Mouse (Mus musculus) hindbrain, embryonic 11.5 days (tissue): ENCODE measurements at regions not wholly inside any gene's neighbourhood (a gene's known extent, or its start where the extent isn't known, plus 50 kb on each side); places are given as distances from the start of the nearest gene placed in this dataset.

Source experiments
- ATAC-seq: fragments of 200-750 bp; cut with Nextera tagmentation; 2 replicates; pipeline ENCODE4 v1.8.0; 2017; ENCODE audit warnings: mild to moderate bottlenecking, moderate TSS enrichment, moderate library complexity; ENCODE audit not compliant: low FRiP score
- DNase-seq: peaks from one replicate; pipeline ENCODE4 v3.0.0-alpha.2; 2015; ENCODE audit warnings: low spot score
- H3K27ac ChIP-seq: fragments of 300-500 bp; sonication (generic); 2 replicates; pipeline ENCODE4 v1.5.1; 2014; ENCODE audit warnings: mild to moderate bottlenecking, low read depth, low read length
- H3K27me3 ChIP-seq: fragments of 300-500 bp; sonication (generic); 2 replicates; pipeline ENCODE4 v1.6.1; 2014; ENCODE audit warnings: mild to moderate bottlenecking, low read length, moderate library complexity, mixed read lengths; ENCODE audit not compliant: control insufficient read depth, insufficient read depth
- H3K36me3 ChIP-seq: fragments of 300-500 bp; sonication (generic); 2 replicates; pipeline ENCODE4 v1.6.1; 2014; ENCODE audit warnings: mild to moderate bottlenecking, low read length, moderate library complexity, mixed read lengths; ENCODE audit not compliant: control insufficient read depth, insufficient read depth
- H3K4me1 ChIP-seq: fragments of 300-500 bp; sonication (generic); replicated peaks from 2 replicates; pipeline ENCODE4 v1.6.1; 2014; ENCODE audit warnings: low read length, mixed read lengths; ENCODE audit not compliant: control insufficient read depth, insufficient read depth
- H3K4me2 ChIP-seq: fragments of 300-500 bp; sonication (generic); replicated peaks from 2 replicates; pipeline ENCODE4 v1.6.1; 2014; ENCODE audit warnings: mild to moderate bottlenecking, low read depth, low read length
- H3K4me3 ChIP-seq: fragments of 300-500 bp; sonication (generic); 2 replicates; pipeline ENCODE4 v1.5.1; 2014; ENCODE audit warnings: low read depth, low read length
- H3K9ac ChIP-seq: fragments of 300-500 bp; sonication (generic); 2 replicates; pipeline ENCODE4 v1.6.1; 2014; ENCODE audit warnings: low read depth, low read length
- H3K9me3 ChIP-seq: fragments of 300-500 bp; sonication (generic); 2 replicates; pipeline ENCODE4 v1.6.1; 2016; ENCODE audit warnings: low read length; ENCODE audit not compliant: control insufficient read depth
- WGBS: fragments of 180-500 bp; shearing (Covaris S2); extraction: QIAGEN DNeasy Blood & Tissue Kit; methylation state at CpG from one replicate; pipeline ENCODE4 v1.1.7; 2014; 5-methylcytosine and 5-hydroxymethylcytosine counted together

GRCm38 (mm10) chr13:29044655-29045054 lies 91.1 kb upstream of the Sox4 start:
- 57% methylated on average over 4 of the region's 4 CpGs for WGBS
- no peaks in the 10 kb centered on the region; the same call in 1 of the 2 replicates for H3K4me1 ChIP-seq
- no peak overlapping the region for H3K27ac ChIP-seq
- H3K9ac ChIP-seq, result no peak overlapping the region
- H3K4me2 ChIP-seq, result no peak overlapping the region
- H3K27me3 ChIP-seq, result no peaks in the 10 kb centered on the region
- no peaks in the 10 kb centered on the region for H3K36me3 ChIP-seq
- no peak overlapping the region for H3K4me3 ChIP-seq
- no peaks in the 10 kb centered on the region for H3K9me3 ChIP-seq
- DNase-seq (no peak), ATAC-seq (no peak)

DNA sequence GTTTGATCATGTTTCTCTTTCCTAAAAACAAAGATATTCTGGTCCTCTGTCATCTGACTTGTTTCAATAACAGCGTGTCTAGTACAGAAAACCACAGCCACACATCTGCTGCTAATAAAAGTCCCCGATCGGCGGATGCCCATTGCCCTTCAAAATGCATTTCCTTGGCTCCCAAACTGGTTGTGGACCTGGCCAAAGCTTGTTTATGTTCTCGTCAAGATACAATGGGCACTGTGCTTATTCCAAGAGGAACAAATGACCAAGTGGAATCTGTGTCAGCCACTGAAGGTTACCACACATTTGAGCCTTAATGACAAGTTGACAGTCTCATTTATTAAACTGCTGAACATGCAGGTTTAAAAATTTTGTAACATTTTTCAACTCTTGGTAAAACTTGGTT lies 86.8 kb upstream of the Sox4 start:
- no peak overlapping the region for H3K4me2 ChIP-seq
- no peak overlapping the region for H3K4me3 ChIP-seq
- ATAC-seq (no peak), DNase-seq (no peak)
- 74% methylated on average over 5 of the region's 5 CpGs for WGBS
- no peak overlapping the region for H3K27ac ChIP-seq
- no peak overlapping the region for H3K9ac ChIP-seq
- no peaks in the 10 kb centered on the region for H3K36me3 ChIP-seq
- no peaks in the 10 kb centered on the region for H3K27me3 ChIP-seq
- no peaks in the 10 kb centered on the region for H3K9me3 ChIP-seq
- H3K4me1 ChIP-seq, result no peaks in the 10 kb centered on the region; the same call in 1 of the 2 replicates

DNA sequence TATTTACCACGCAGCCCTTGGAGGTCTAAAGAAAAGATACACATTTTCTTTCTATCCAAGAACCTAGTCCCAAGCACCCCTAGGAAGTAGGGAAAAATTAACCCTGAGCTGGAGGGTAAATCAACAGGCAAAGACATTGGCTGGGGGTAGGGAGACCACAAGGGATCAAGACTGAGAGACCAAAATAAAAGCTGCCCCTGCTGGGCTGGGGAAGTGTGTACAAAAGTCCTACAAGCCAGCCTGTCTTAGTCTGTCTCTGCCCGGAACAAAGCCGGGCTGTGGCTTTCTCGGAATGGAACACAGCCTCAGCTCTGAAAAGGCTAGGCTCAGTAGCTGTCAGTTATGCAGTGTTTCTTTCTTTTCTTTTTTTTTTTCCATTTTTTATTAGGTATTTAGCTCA lies 81.4 kb upstream of the Sox4 start:
- Histone ChIP-seq H3K27ac (no peak overlapping the region), H3K4me3 (no peak overlapping the region), H3K4me2 (no peak overlapping the region), H3K9ac (no peak overlapping the region), H3K9me3 (no peaks in the 10 kb centered on the region), H3K4me1 (no peaks in the 10 kb centered on the region), H3K36me3 (no peaks in the 10 kb centered on the region), H3K27me3 (no peaks in the 10 kb centered on the region)
- WGBS, result 28% methylated on average over 4 of the region's 4 CpGs
- DNase-seq, result peak; percentile 38
- peak; percentile 22; the same call in 1 of the 2 replicates for ATAC-seq

DNA sequence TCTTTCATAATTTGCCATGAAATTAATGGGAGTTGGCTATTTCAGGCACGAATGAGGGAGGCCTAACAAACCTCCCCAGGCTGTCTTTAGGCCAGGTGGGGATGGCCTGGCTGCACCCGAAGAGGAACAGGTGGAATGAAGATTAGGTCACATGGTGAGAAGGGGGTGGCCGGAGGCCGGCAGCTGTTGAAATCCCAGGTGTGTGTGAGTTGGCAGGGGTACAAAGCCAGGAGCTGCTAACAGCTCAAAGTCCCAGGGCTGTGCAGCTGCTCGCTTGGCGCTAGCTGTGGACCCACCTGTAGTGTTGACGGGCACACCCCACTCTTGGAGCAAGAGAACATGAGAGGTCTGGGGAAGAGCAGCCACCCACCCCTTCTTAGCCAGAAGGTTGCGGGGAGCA lies 80.9 kb upstream of the Sox4 start:
- no peaks in the 10 kb centered on the region for H3K27me3 ChIP-seq
- no peak overlapping the region for H3K4me2 ChIP-seq
- H3K4me3 ChIP-seq, result no peak overlapping the region
- ATAC-seq (peak; percentile 54; the same call in 1 of the 2 replicates), DNase-seq (no peak)
- H3K36me3 ChIP-seq, result no peaks in the 10 kb centered on the region
- no peaks in the 10 kb centered on the region for H3K4me1 ChIP-seq
- no peak overlapping the region for H3K27ac ChIP-seq
- no peak overlapping the region for H3K9ac ChIP-seq
- 58% methylated on average over 8 of the region's 8 CpGs for WGBS
- no peaks in the 10 kb centered on the region for H3K9me3 ChIP-seq

DNA sequence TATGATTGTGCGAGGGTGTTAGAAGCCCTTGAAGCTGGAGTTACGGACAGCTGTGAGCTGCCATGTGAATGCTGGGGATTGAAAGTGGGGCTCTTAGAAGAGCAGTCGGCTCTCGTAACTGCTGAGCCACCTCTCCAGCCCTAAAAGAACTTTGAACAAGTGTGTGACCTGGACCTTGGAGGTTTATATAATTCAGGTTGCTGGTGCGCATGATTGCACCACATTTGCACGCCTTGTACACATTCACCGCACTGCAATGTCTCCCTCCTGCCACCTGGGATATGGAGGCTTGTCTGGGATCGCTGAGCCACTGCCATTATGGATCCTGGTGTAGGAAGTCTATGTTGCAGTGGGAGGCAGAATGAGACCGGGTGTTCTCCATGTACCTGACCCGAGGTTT lies 73.6 kb upstream of the Sox4 start:
- H3K36me3 ChIP-seq, result no peaks in the 10 kb centered on the region
- H3K4me3 ChIP-seq, result no peak overlapping the region
- DNase-seq, result no peak
- H3K4me2 ChIP-seq, result no peak overlapping the region
- 88% methylated on average over 10 of the region's 10 CpGs for WGBS
- no peaks in the 10 kb centered on the region for H3K4me1 ChIP-seq
- H3K9ac ChIP-seq, result no peak overlapping the region
- no peak overlapping the region for H3K27ac ChIP-seq
- H3K27me3 ChIP-seq, result no peaks in the 10 kb centered on the region
- H3K9me3 ChIP-seq, result no peaks in the 10 kb centered on the region
- ATAC-seq, result no peak

DNA sequence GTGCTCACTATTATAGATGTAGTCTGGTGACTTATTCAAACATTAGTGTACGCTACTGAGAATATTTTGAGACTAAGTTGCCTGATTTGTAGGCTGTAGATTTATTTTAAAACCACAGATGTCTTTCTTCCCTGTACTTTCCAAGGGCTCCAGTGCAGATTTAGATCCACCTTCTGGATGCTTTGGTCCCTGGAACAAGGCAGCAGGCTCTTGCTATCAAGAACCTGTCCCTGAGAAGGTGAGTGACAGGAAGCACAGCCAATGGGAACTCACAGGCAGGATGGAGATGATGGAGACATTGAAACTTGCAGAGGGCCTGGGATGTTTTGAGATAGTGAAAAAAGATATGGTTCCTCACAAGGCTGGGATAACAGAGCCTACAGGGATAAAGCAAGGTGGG lies 70.0 kb upstream of the Sox4 start:
- Histone ChIP-seq H3K27me3 (no peaks in the 10 kb centered on the region), H3K27ac (no peak overlapping the region), H3K9ac (no peak overlapping the region), H3K4me3 (no peak overlapping the region), H3K4me2 (no peak overlapping the region), H3K4me1 (no peaks in the 10 kb centered on the region), H3K9me3 (no peaks in the 10 kb centered on the region), H3K36me3 (no peaks in the 10 kb centered on the region)
- ATAC-seq (no peak), DNase-seq (no peak)
- 92% methylated on average over 1 of the region's 1 CpGs for WGBS

DNA sequence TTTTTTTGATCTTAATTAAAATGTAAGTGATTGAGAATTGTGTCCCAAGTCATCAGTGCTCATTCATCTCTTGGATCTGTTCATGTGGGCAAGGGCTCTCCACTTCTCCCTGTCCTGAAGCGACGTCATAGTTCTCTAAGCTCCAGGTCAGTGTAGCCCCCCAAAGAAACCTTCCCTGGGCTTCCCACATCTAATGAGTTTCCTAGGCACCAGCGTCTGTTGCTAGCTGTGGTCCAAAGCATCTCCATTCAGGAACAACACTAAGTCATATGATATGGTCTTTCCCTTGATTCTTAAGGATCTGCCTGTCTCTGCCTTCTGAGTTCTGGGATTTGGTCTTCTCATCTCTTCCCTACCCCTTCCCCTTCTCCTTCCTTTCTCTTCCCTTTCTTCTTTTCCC lies 66.3 kb upstream of the Sox4 start:
- Histone ChIP-seq H3K4me2 (no peak overlapping the region), H3K27me3 (no peaks in the 10 kb centered on the region), H3K9ac (no peak overlapping the region), H3K36me3 (no peaks in the 10 kb centered on the region), H3K27ac (no peak overlapping the region), H3K4me1 (no peaks in the 10 kb centered on the region; the same call in none of the 2 replicates), H3K4me3 (no peak overlapping the region), H3K9me3 (no peaks in the 10 kb centered on the region)
- ATAC-seq, result no peak
- DNase-seq, result no peak
- WGBS, result 91% methylated on average over 3 of the region's 3 CpGs

DNA sequence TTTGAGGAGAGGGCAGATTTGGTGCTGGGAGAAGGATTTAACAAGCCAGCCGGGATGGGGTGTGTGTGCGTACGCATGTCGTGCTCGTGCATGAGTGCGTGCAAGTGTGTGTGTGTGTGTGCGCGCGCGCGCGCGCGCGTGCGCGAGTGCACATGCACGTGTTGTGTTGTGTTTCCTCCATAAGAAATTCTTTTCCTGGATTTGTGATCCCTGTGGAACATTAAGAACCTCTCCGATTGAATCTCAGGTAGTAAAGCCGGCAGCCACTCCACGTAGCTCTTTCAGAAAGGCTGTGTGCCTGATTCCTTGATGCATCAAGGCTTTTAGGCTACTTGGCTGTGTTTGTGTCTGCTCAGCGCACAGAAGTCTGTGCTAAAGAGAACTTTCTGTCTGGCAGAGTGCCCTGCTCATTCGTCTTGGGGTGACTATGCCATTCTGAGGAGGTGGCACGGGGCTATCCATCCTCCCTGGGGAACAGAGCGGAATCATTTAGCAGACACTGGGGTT lies 62.7 kb upstream of the Sox4 start:
- no peak overlapping the region; the same call in 1 of the 2 replicates for H3K4me2 ChIP-seq
- DNase-seq (peak; percentile 40), ATAC-seq (no peak; the same call in 1 of the 2 replicates)
- no peaks in the 10 kb centered on the region for H3K36me3 ChIP-seq
- H3K4me1 ChIP-seq, result peaks cover 2% of the 10 kb centered on the region
- no peaks in the 10 kb centered on the region for H3K27me3 ChIP-seq
- H3K9me3 ChIP-seq, result no peaks in the 10 kb centered on the region
- 0 out of 2 replicates have a peak overlapping the region, but pooled peaks have one; percentile 23 for H3K9ac ChIP-seq
- no peak overlapping the region for H3K4me3 ChIP-seq
- peak overlapping the region; percentile 49; the same call in 1 of the 2 replicates for H3K27ac ChIP-seq
- WGBS, result 84% methylated on average over 25 of the region's 25 CpGs

DNA sequence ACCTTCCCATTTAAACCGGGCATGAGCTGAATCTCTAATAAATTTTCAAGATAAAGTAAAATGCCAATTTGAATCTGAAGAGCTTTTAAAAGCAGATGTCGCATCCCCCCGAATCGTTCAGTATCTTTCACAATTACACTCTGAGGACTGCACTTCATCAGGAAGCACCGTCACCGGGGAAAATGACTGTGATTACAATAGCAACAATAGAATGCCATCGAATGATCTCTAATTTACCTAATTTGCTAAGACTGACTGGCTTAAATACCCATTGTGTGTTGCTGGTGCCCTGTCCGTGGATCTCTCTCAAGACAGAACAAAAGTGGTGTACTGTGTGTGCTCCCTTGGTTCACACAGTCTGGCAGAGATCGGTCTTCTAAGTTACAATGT lies 62.1 kb upstream of the Sox4 start:
- WGBS, result 38% methylated on average over 9 of the region's 9 CpGs
- peaks cover 2% of the 10 kb centered on the region for H3K4me1 ChIP-seq
- peak overlapping the region; percentile 73 for H3K27ac ChIP-seq
- no peak overlapping the region for H3K9ac ChIP-seq
- no peaks in the 10 kb centered on the region for H3K9me3 ChIP-seq
- H3K4me3 ChIP-seq, result peak overlapping the region; percentile 1; the same call in 1 of the 2 replicates
- ATAC-seq (peak; percentile 67), DNase-seq (peak; percentile 30)
- H3K27me3 ChIP-seq, result no peaks in the 10 kb centered on the region
- peak overlapping the region; percentile 29 for H3K4me2 ChIP-seq
- H3K36me3 ChIP-seq, result no peaks in the 10 kb centered on the region
